Mouse (Mus musculus) frontal cortex, adult 2 months (tissue): Measurements from ENCODE around the gene Mmp15. TPM values are rescaled to one million over a fixed set of nuclear protein-coding genes. Genes with fewer than 3 reads are reported as not detected.

Source experiments
- DNase-seq, 2 experiments: peaks; one replicate each; pipeline ENCODE4 v3.0.0; 2022; ENCODE audit warnings: low spot score in 1 of 2; ENCODE audit errors: extremely low spot score in 1 of 2
- polyA plus RNA-seq: library from polyadenylated mRNA; depleted of rRNA; stranded (reverse); fragments of >200 nt; gene quantifications from 2 replicates; pipeline ENCODE4 v1.2.3, GENCODE M21; 2012; rRNA removed

Gene Mmp15
- polyA plus RNA-seq, 1 experiment: 8.4 TPM

GRCm38 (mm10) chr8:95422193-95422810 lies 70.2 kb downstream of the Mmp15 start:
- no peak for DNase-seq

Other genes with a start within 250 kb of the Mmp15 start
- 60.9 and 65.7 TPM in 2 replicates for gene Kifc3, start 149.5 kb upstream of the Mmp15 start, polyA plus RNA-seq
- gene Cngb1, start 45.7 kb upstream of the Mmp15 start, polyA plus RNA-seq: 0.46 and 0.78 TPM in 2 replicates
- gene Tepp, start 41.7 kb upstream of the Mmp15 start, polyA plus RNA-seq: 0.48 TPM in 1 of 2 replicates, not detected in the other
- gene Zfp319, start 20.3 kb upstream of the Mmp15 start, polyA plus RNA-seq: 10.0 and 10.6 TPM in 2 replicates
- gene Usb1, start 20.0 kb upstream of the Mmp15 start, polyA plus RNA-seq: 16.9 and 17.3 TPM in 2 replicates
- 106 and 108 TPM in 2 replicates for gene Cfap20, start 82.6 kb downstream of the Mmp15 start, polyA plus RNA-seq
- 45.8 and 48.5 TPM in 2 replicates for gene Csnk2a2, start 137.8 kb downstream of the Mmp15 start, polyA plus RNA-seq
- 2.0 and 2.2 TPM in 2 replicates for gene Ccdc113, start 181.8 kb downstream of the Mmp15 start, polyA plus RNA-seq
- gene Prss54, start 224.1 kb downstream of the Mmp15 start, polyA plus RNA-seq: 0.10 and 0.15 TPM in 2 replicates